Mouse (Mus musculus) midbrain, embryonic 12.5 days (tissue): ENCODE measurements around the gene Emid1. TPM values are rescaled to one million over a fixed set of nuclear protein-coding genes. Genes with fewer than 3 reads are reported as not detected.

Experiments
- ATAC-seq: fragments of 200-750 bp; cut with Nextera tagmentation; 2 replicates; pipeline ENCODE4 v1.8.0; 2017; ENCODE audit warnings: low read depth, moderate TSS enrichment, moderate library complexity; ENCODE audit not compliant: low FRiP score
- H3K27ac ChIP-seq: fragments of 300-500 bp; sonication (generic); replicated peaks from 2 replicates; pipeline ENCODE4 v1.5.1; 2016; ENCODE audit warnings: mild to moderate bottlenecking
- H3K27me3 ChIP-seq: fragments of 300-500 bp; sonication (generic); 2 replicates; pipeline ENCODE4 v1.6.1; 2016; ENCODE audit warnings: mild to moderate bottlenecking
- H3K36me3 ChIP-seq: fragments of 300-500 bp; sonication (generic); 2 replicates; pipeline ENCODE4 v1.6.1; 2016
- H3K4me1 ChIP-seq: fragments of 300-500 bp; sonication (generic); 2 replicates; pipeline ENCODE4 v1.6.1; 2016
- H3K4me2 ChIP-seq: fragments of 300-500 bp; sonication (generic); replicated peaks from 2 replicates; pipeline ENCODE4 v1.6.1; 2016; ENCODE audit warnings: mild to moderate bottlenecking, moderate library complexity
- H3K4me3 ChIP-seq: fragments of 300-500 bp; sonication (generic); 2 replicates; pipeline ENCODE4 v1.5.1; 2016; ENCODE audit warnings: mild to moderate bottlenecking
- H3K9ac ChIP-seq: fragments of 300-500 bp; sonication (generic); replicated peaks from 2 replicates; pipeline ENCODE4 v1.6.1; 2016; ENCODE audit warnings: mild to moderate bottlenecking, moderate library complexity
- H3K9me3 ChIP-seq: fragments of 300-500 bp; sonication (generic); 2 replicates; pipeline ENCODE4 v1.6.1; 2016; ENCODE audit warnings: mild to moderate bottlenecking
- WGBS: fragments of 180-500 bp; shearing (Covaris S2); methylation state at CpG from one replicate; pipeline ENCODE4 v1.1.7; 2016; 5-methylcytosine and 5-hydroxymethylcytosine counted together
- polyA plus RNA-seq: library from polyadenylated mRNA; unstranded; fragments of >200 nt; fragmentation: Nextera tagmentation; extraction: Ambion mirVana; gene quantifications from 2 replicates; pipeline ENCODE4 v1.2.1, GENCODE M21; 2016

The Emid1 gene
- polyA plus RNA-seq, 1 experiment from 2014 or later: 10.2 TPM

DNA sequence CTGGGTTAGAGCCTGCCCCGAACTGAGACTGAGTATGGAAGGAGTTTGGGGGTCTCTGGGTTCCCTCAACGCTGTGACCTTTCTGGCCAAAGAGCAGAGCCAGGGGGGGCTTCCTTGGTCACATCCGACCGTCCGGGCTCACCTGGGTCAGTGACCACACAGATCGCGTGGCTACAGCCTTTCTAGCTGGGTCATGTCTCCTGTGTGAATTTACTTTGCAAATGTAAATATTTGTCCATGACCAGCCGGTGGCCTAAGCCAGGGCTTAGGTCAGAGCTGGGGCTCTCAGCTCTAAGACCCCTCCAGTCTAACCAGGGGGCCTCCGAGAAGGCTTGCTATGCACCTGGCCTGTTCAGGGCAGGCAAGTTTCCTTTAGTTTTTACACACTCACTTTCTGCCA lies 12.7 kb downstream of the Emid1 start:
- H3K36me3 ChIP-seq: no peaks in the 10 kb centered on the region
- H3K27ac ChIP-seq: no peak overlapping the region
- no peak overlapping the region for H3K9ac ChIP-seq
- no peak overlapping the region for H3K4me3 ChIP-seq
- H3K9me3 ChIP-seq: no peaks in the 10 kb centered on the region
- ATAC-seq: no peak
- peaks cover 4% of the 10 kb centered on the region; the same call in 1 of the 2 replicates for H3K4me1 ChIP-seq
- 78% methylated on average over 9 of the region's 9 CpGs for WGBS
- H3K4me2 ChIP-seq: no peak overlapping the region
- no peaks in the 10 kb centered on the region for H3K27me3 ChIP-seq

DNA sequence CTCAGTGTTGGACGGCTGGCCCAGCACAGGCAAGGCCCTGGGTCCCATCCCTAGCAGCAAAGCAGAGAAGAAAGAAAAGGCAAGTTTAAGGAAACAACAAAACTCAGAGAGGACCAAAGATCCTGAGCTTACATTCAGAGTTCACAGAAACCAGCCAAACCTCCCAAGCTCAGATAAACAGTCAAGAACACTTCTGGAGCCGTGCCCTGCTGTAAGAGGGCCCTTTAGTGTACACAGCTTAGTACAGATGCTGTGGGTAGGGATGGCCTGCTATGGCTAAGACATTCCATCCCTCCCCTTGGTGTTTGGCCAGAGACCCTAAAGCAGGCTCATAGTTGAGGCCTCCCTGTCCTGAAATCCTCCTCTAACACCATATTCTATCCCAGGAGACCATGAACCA lies 13.4 kb downstream of the Emid1 start:
- no peaks in the 10 kb centered on the region for H3K27me3 ChIP-seq
- no peak for ATAC-seq
- H3K9ac ChIP-seq: no peak overlapping the region
- 89% methylated on average over 2 of the region's 2 CpGs for WGBS
- no peaks in the 10 kb centered on the region for H3K36me3 ChIP-seq
- H3K4me3 ChIP-seq: no peak overlapping the region
- peaks cover 4% of the 10 kb centered on the region; the same call in 1 of the 2 replicates for H3K4me1 ChIP-seq
- H3K27ac ChIP-seq: no peak overlapping the region
- no peak overlapping the region for H3K4me2 ChIP-seq
- H3K9me3 ChIP-seq: no peaks in the 10 kb centered on the region

DNA sequence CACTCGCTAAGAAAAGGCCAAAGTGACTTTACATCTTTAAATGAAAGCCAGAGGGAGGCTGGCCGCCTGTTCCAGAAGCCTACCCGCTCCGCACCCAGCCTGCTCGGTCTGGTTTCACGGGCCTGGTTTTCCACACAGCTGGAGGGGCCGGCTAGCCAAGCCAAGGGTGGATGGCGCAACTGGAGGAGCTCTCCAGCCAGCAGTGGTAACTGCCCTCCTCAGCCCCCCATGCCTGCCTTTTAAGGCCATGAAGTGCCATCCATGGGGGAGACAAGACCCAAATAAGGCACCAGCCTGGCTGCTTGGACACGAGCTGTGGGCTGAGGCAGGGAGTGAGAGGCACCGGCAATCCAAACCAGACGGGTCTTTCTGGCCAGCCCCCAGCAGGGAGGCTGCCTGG lies 16.1 kb downstream of the Emid1 start:
- Histone ChIP-seq H3K36me3 (no peaks in the 10 kb centered on the region), H3K4me3 (no peak overlapping the region), H3K27ac (no peak overlapping the region), H3K9ac (no peak overlapping the region), H3K4me2 (no peak overlapping the region), H3K27me3 (no peaks in the 10 kb centered on the region), H3K4me1 (peaks cover 4% of the 10 kb centered on the region; the same call in 1 of the 2 replicates), H3K9me3 (no peaks in the 10 kb centered on the region)
- no peak for ATAC-seq
- WGBS: 84% methylated on average over 11 of the region's 11 CpGs

DNA sequence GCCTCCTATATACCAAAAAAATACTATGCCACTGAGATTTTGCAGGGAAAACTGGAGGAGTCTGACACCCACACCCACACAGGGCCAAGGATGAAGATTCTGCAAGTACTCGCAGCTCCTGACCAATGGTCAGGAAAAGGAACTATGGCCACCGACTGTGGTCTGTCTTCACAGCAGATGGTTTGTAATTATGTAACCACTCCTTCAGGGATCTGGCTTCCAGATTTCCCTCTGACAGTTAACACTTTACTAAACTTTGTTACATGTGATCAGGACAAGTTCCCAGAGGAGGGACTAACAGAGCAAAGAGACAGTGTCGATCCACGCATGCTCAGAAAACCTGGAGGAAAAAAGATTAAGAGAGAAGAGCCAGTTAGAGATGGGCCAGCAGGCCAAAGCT lies 19.3 kb downstream of the Emid1 start:
- no peaks in the 10 kb centered on the region; the same call in 1 of the 2 replicates for H3K27me3 ChIP-seq
- H3K9ac ChIP-seq: no peak overlapping the region
- H3K4me3 ChIP-seq: no peak overlapping the region
- peaks cover 20% of the 10 kb centered on the region for H3K4me1 ChIP-seq
- H3K9me3 ChIP-seq: no peaks in the 10 kb centered on the region
- WGBS: 84% methylated on average over 4 of the region's 4 CpGs
- H3K36me3 ChIP-seq: no peaks in the 10 kb centered on the region
- H3K4me2 ChIP-seq: no peak overlapping the region
- no peak overlapping the region for H3K27ac ChIP-seq
- ATAC-seq: no peak

GRCm38 (mm10) chr11:5130111-5130665 lies 21.9 kb downstream of the Emid1 start:
- H3K4me3 ChIP-seq: no peak overlapping the region
- WGBS: 58% methylated on average over 4 of the region's 4 CpGs
- no peaks in the 10 kb centered on the region for H3K9me3 ChIP-seq
- peaks cover 20% of the 10 kb centered on the region for H3K4me1 ChIP-seq
- no peak for ATAC-seq
- no peak overlapping the region for H3K4me2 ChIP-seq
- H3K27ac ChIP-seq: no peak overlapping the region
- H3K27me3 ChIP-seq: no peaks in the 10 kb centered on the region; the same call in 1 of the 2 replicates
- no peak overlapping the region for H3K9ac ChIP-seq
- H3K36me3 ChIP-seq: no peaks in the 10 kb centered on the region

DNA sequence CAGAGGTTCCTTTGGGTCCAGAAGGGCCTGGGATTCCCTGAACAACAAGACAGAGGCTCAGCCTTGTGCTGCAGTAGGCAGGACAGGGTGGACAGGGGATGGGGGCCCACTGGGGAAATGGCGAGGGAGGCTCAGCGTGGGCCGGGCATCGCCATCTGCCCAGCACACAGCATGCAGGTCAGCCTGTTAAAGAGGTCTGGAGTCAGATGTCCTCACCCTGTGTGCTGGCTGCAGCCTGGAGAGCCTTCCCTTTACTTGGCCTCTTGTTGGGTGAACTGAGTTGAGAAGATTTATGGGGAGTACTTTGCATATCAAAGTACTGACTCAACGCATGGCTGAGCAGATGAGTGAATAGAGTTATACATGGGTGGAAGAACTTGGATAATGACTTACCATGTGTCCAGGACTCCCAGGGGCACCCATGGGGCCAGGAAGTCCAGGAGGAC lies 23.0 kb downstream of the Emid1 start:
- Histone ChIP-seq H3K4me1 (peaks cover 20% of the 10 kb centered on the region), H3K27ac (peak overlapping the region; percentile 35), H3K27me3 (no peaks in the 10 kb centered on the region; the same call in 1 of the 2 replicates), H3K4me2 (peak overlapping the region; percentile 17; the same call in 1 of the 2 replicates), H3K9me3 (no peaks in the 10 kb centered on the region), H3K4me3 (no peak overlapping the region), H3K9ac (0 out of 2 replicates have a peak overlapping the region, but pooled peaks have one; percentile 4), H3K36me3 (no peaks in the 10 kb centered on the region)
- WGBS: 14% methylated on average over 5 of the region's 5 CpGs
- peak; percentile 60; the same call in 1 of the 2 replicates for ATAC-seq

GRCm38 (mm10) chr11:5125713-5126112 lies 26.3 kb downstream of the Emid1 start:
- no peak overlapping the region for H3K4me3 ChIP-seq
- 75% methylated on average over 4 of the region's 4 CpGs for WGBS
- ATAC-seq: no peak
- H3K9me3 ChIP-seq: no peaks in the 10 kb centered on the region
- H3K36me3 ChIP-seq: no peaks in the 10 kb centered on the region
- H3K4me2 ChIP-seq: no peak overlapping the region
- H3K4me1 ChIP-seq: peaks cover 20% of the 10 kb centered on the region
- no peaks in the 10 kb centered on the region; the same call in 1 of the 2 replicates for H3K27me3 ChIP-seq
- H3K27ac ChIP-seq: no peak overlapping the region
- no peak overlapping the region for H3K9ac ChIP-seq

DNA sequence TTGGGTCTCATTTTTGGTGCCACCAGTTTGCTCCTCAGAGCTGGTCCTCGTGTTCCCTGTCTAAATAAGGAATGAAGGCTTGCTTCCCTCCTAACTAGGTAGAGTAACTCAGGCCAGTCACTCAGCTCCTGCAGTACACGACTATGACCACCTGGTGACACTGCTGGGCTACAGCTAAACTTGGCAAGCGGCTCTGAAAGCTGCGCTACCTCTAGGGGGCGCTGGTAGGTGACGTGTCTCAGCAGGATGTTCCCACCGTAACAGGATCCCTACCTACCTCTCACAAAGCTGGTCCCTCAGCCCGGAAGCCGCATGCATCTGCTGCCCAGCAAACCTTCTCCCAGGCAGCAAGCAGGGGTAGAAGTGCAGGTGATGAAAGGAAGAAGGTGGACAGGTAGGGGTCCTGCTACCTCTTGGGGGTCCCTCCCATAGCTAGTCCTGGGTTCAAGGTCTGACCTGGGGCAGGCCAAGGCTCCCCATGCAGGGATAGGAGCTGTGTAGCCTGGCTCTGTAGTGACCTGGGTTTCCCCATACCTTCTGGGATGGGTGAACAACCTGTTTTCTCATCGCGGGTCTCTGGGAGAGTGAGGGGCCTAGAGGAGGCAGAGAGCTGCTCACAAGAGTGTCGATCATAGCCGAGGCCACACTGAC lies 37.0 kb downstream of the Emid1 start:
- no peaks in the 10 kb centered on the region for H3K27me3 ChIP-seq
- H3K4me1 ChIP-seq: peaks cover 7% of the 10 kb centered on the region
- no peak for ATAC-seq
- 28% methylated on average over 13 of the region's 13 CpGs for WGBS
- H3K9ac ChIP-seq: no peak overlapping the region
- H3K9me3 ChIP-seq: no peaks in the 10 kb centered on the region
- H3K36me3 ChIP-seq: no peaks in the 10 kb centered on the region
- no peak overlapping the region for H3K27ac ChIP-seq
- H3K4me2 ChIP-seq: no peak overlapping the region
- no peak overlapping the region for H3K4me3 ChIP-seq

- H3K27ac ChIP-seq: no peak overlapping the region
- H3K36me3 ChIP-seq: no peaks in the 10 kb centered on the region
- H3K9ac ChIP-seq: no peak overlapping the region
- WGBS: 86% methylated on average over 7 of the region's 7 CpGs
- no peak overlapping the region for H3K4me3 ChIP-seq
- ATAC-seq: no peak
- H3K4me2 ChIP-seq: no peak overlapping the region
- H3K4me1 ChIP-seq: peaks cover 7% of the 10 kb centered on the region
- no peaks in the 10 kb centered on the region for H3K9me3 ChIP-seq
- H3K27me3 ChIP-seq: no peaks in the 10 kb centered on the region
Measured at GRCm38 (mm10) chr11:5113645-5114044, 38.4 kb downstream of the Emid1 start.

- Histone ChIP-seq H3K27me3 (no peaks in the 10 kb centered on the region), H3K9ac (no peak overlapping the region), H3K4me2 (no peak overlapping the region), H3K27ac (no peak overlapping the region), H3K4me1 (peaks cover 7% of the 10 kb centered on the region), H3K36me3 (peaks cover 13% of the 10 kb centered on the region), H3K4me3 (no peak overlapping the region), H3K9me3 (no peaks in the 10 kb centered on the region)
- 83% methylated on average over 8 of the region's 8 CpGs for WGBS
- ATAC-seq: no peak
Measured at GRCm38 (mm10) chr11:5109441-5109840, 42.6 kb downstream of the Emid1 start.

DNA sequence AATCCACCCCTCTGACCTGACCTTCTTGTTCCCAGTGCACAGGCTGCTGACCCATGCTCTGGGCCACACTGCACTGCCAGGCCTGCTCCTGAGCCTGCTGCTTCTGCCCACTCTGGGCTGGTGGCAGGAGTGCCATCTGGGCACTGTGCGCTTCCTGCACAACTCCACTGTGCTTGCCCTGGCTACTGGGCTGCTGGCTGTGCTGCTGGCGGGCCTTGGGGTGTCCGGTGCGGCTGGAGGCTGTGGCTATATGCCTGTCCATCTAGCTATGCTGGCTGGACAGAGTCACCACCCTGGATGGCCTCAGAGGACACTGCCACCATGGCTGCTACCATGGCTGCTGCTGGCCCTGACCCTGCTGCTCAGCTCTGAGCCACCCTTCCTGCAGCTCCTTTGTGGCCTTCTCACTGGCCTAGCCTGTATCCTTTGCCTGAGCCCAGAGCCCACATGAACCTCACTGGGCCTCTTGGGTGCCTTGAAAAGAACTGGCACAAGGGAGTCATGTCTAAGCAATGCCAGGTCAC lies 48.0 kb downstream of the Emid1 start:
- no peak for ATAC-seq
- Histone ChIP-seq H3K4me3 (no peak overlapping the region), H3K9ac (0 out of 2 replicates have a peak overlapping the region, but pooled peaks have one; percentile 5), H3K4me2 (no peak overlapping the region), H3K36me3 (peaks cover 26% of the 10 kb centered on the region), H3K9me3 (no peaks in the 10 kb centered on the region), H3K27ac (no peak overlapping the region), H3K4me1 (peaks cover 9% of the 10 kb centered on the region), H3K27me3 (no peaks in the 10 kb centered on the region)
- WGBS: 99% methylated on average over 4 of the region's 4 CpGs

DNA sequence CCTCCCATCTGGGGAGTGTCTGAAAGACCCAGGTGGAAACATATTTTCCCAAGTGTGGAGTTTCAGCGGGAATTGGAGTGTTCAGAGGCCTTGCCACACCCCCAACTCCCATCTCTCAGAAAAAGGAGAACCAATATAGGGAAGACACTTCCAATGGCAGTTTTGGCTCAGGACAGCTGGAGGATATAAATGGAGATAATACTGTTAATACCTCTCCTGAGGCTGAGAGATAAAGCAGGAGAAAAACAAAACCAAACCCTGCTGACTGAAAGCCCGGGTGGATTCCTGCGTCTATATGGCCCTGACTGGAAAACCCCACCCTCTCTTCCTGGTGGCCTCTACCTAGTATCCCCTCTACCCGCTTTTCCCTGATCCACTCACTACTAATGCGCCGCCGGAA lies 49.7 kb downstream of the Emid1 start:
- Histone ChIP-seq H3K4me2 (no peak overlapping the region), H3K9ac (no peak overlapping the region), H3K9me3 (no peaks in the 10 kb centered on the region), H3K27ac (no peak overlapping the region), H3K36me3 (peaks cover 26% of the 10 kb centered on the region), H3K27me3 (no peaks in the 10 kb centered on the region), H3K4me3 (no peak overlapping the region), H3K4me1 (peaks cover 12% of the 10 kb centered on the region)
- no peak for ATAC-seq
- WGBS: 91% methylated on average over 7 of the region's 7 CpGs
